Mouse (Mus musculus) midbrain, embryonic 10.5 days (tissue): ENCODE measurements around the gene Kctd19. TPM values are rescaled to one million over a fixed set of nuclear protein-coding genes. Genes with fewer than 3 reads are reported as not detected.
A peak's percentile ranks its signal among the peaks of the same experiment; 100 is the strongest.

Experiments
- DNase-seq: peaks from one replicate; pipeline ENCODE4 v3.0.0-alpha.2; 2017; ENCODE audit warnings: low spot score
- H3K27ac ChIP-seq: fragments of 300-500 bp; sonication (generic); replicated peaks from 2 replicates; pipeline ENCODE4 v1.5.1; 2016; ENCODE audit warnings: mild to moderate bottlenecking
- H3K27me3 ChIP-seq: fragments of 300-500 bp; sonication (generic); 2 replicates; pipeline ENCODE4 v1.6.1; 2016; ENCODE audit warnings: low read depth, mild to moderate bottlenecking; ENCODE audit not compliant: poor library complexity, severe bottlenecking
- H3K36me3 ChIP-seq: fragments of 300-500 bp; sonication (generic); 2 replicates; pipeline ENCODE4 v1.6.1; 2016; ENCODE audit warnings: mild to moderate bottlenecking, moderate library complexity
- H3K4me1 ChIP-seq: fragments of 300-500 bp; sonication (generic); 2 replicates; pipeline ENCODE4 v1.6.1; 2016
- H3K4me3 ChIP-seq: fragments of 300-500 bp; sonication (generic); 2 replicates; pipeline ENCODE4 v1.5.1; 2016; ENCODE audit warnings: mild to moderate bottlenecking, moderate library complexity
- H3K9me3 ChIP-seq: fragments of 300-500 bp; sonication (generic); replicated peaks from 2 replicates; pipeline ENCODE4 v1.6.1; 2016; ENCODE audit warnings: mild to moderate bottlenecking
- WGBS: fragments of 180-500 bp; shearing (Covaris S2); methylation state at CpG from one replicate; pipeline ENCODE4 v1.1.7; 2016; 5-methylcytosine and 5-hydroxymethylcytosine counted together
- polyA plus RNA-seq: library from polyadenylated mRNA; unstranded; fragments of >200 nt; fragmentation: Nextera tagmentation; extraction: Ambion mirVana; gene quantifications from 2 replicates; pipeline ENCODE4 v1.2.1, GENCODE M21; 2016

The Kctd19 gene
- polyA plus RNA-seq, 1 experiment from 2014 or later, result 0.07 TPM

- H3K36me3 ChIP-seq, result no peaks in the 10 kb centered on the region
- DNase-seq, result no peak
- peaks cover 5% of the 10 kb centered on the region for H3K4me1 ChIP-seq
- no peak overlapping the region for H3K27ac ChIP-seq
- no peaks in the 10 kb centered on the region for H3K9me3 ChIP-seq
- 69% methylated on average over 7 of the region's 7 CpGs for WGBS
- peaks cover 13% of the 10 kb centered on the region for H3K27me3 ChIP-seq
- H3K4me3 ChIP-seq, result no peak overlapping the region
These were observed 5.0 kb downstream of the Kctd19 start for GRCm38 (mm10) chr8:105408331-105408730.

- no peak overlapping the region for H3K4me3 ChIP-seq
- no peaks in the 10 kb centered on the region for H3K9me3 ChIP-seq
- H3K27me3 ChIP-seq, result no peaks in the 10 kb centered on the region; the same call in 1 of the 2 replicates
- peaks cover 6% of the 10 kb centered on the region for H3K4me1 ChIP-seq
- no peak overlapping the region for H3K27ac ChIP-seq
- 83% methylated on average over 10 of the region's 10 CpGs for WGBS
- H3K36me3 ChIP-seq, result no peaks in the 10 kb centered on the region
- DNase-seq, result no peak
These were observed 6.9 kb downstream of the Kctd19 start for GRCm38 (mm10) chr8:105406416-105406815.

GRCm38 (mm10) chr8:105404496-105404895, 8.8 kb downstream of the Kctd19 start:
- Histone ChIP-seq H3K9me3 (no peaks in the 10 kb centered on the region; the same call in 1 of the 2 replicates), H3K4me3 (no peak overlapping the region), H3K4me1 (peaks cover 14% of the 10 kb centered on the region), H3K27me3 (no peaks in the 10 kb centered on the region), H3K36me3 (no peaks in the 10 kb centered on the region), H3K27ac (no peak overlapping the region)
- DNase-seq, result no peak
- 46% methylated on average over 1 of the region's 1 CpGs for WGBS

GRCm38 (mm10) chr8:105403467-105403866, 9.8 kb downstream of the Kctd19 start:
- H3K4me1 ChIP-seq, result peaks cover 14% of the 10 kb centered on the region
- no peak overlapping the region for H3K27ac ChIP-seq
- H3K4me3 ChIP-seq, result no peak overlapping the region
- no peaks in the 10 kb centered on the region for H3K36me3 ChIP-seq
- no peaks in the 10 kb centered on the region; the same call in 1 of the 2 replicates for H3K9me3 ChIP-seq
- no peak for DNase-seq
- WGBS, result 89% methylated on average over 8 of the region's 8 CpGs
- H3K27me3 ChIP-seq, result no peaks in the 10 kb centered on the region

GRCm38 (mm10) chr8:105400016-105400415, 13.3 kb downstream of the Kctd19 start:
- DNase-seq, result no peak
- no peaks in the 10 kb centered on the region for H3K36me3 ChIP-seq
- no peaks in the 10 kb centered on the region for H3K27me3 ChIP-seq
- no peak overlapping the region for H3K27ac ChIP-seq
- H3K9me3 ChIP-seq, result no peaks in the 10 kb centered on the region; the same call in 1 of the 2 replicates
- peaks cover 14% of the 10 kb centered on the region for H3K4me1 ChIP-seq
- WGBS, result 92% methylated on average over 5 of the region's 5 CpGs
- H3K4me3 ChIP-seq, result no peak overlapping the region

GRCm38 (mm10) chr8:105397747-105398146, 15.6 kb downstream of the Kctd19 start:
- Histone ChIP-seq H3K4me1 (peaks cover 14% of the 10 kb centered on the region), H3K9me3 (no peaks in the 10 kb centered on the region; the same call in 1 of the 2 replicates), H3K4me3 (no peak overlapping the region), H3K27me3 (no peaks in the 10 kb centered on the region), H3K36me3 (no peaks in the 10 kb centered on the region), H3K27ac (no peak overlapping the region)
- no peak for DNase-seq
- 49% methylated on average over 3 of the region's 3 CpGs for WGBS

GRCm38 (mm10) chr8:105393915-105394314, 19.4 kb downstream of the Kctd19 start:
- Histone ChIP-seq H3K4me3 (no peak overlapping the region), H3K27me3 (no peaks in the 10 kb centered on the region), H3K4me1 (no peaks in the 10 kb centered on the region), H3K9me3 (no peaks in the 10 kb centered on the region), H3K36me3 (no peaks in the 10 kb centered on the region), H3K27ac (no peak overlapping the region)
- DNase-seq, result no peak
- 77% methylated on average over 7 of the region's 7 CpGs for WGBS

GRCm38 (mm10) chr8:105393089-105393787, 20.1 kb downstream of the Kctd19 start:
- no peaks in the 10 kb centered on the region for H3K36me3 ChIP-seq
- H3K9me3 ChIP-seq, result no peaks in the 10 kb centered on the region
- H3K27me3 ChIP-seq, result no peaks in the 10 kb centered on the region
- H3K27ac ChIP-seq, result no peak overlapping the region
- WGBS, result 92% methylated on average over 12 of the region's 12 CpGs
- no peak overlapping the region for H3K4me3 ChIP-seq
- H3K4me1 ChIP-seq, result no peaks in the 10 kb centered on the region
- DNase-seq, result no peak

- Histone ChIP-seq H3K4me3 (no peak overlapping the region), H3K27ac (no peak overlapping the region), H3K27me3 (no peaks in the 10 kb centered on the region), H3K4me1 (no peaks in the 10 kb centered on the region; the same call in 1 of the 2 replicates), H3K36me3 (no peaks in the 10 kb centered on the region), H3K9me3 (no peaks in the 10 kb centered on the region)
- DNase-seq, result no peak
- 87% methylated on average over 6 of the region's 6 CpGs for WGBS
These were observed 24.2 kb downstream of the Kctd19 start for GRCm38 (mm10) chr8:105389096-105389495.

- DNase-seq, result no peak
- 73% methylated on average over 1 of the region's 1 CpGs for WGBS
- no peak overlapping the region for H3K27ac ChIP-seq
- H3K36me3 ChIP-seq, result no peaks in the 10 kb centered on the region
- no peak overlapping the region for H3K4me3 ChIP-seq
- H3K9me3 ChIP-seq, result no peaks in the 10 kb centered on the region
- no peaks in the 10 kb centered on the region; the same call in 1 of the 2 replicates for H3K4me1 ChIP-seq
- no peaks in the 10 kb centered on the region for H3K27me3 ChIP-seq
These were observed 26.2 kb downstream of the Kctd19 start for GRCm38 (mm10) chr8:105387151-105387550.

GRCm38 (mm10) chr8:105384070-105384469, 29.2 kb downstream of the Kctd19 start:
- no peak for DNase-seq
- no peak overlapping the region for H3K4me3 ChIP-seq
- H3K36me3 ChIP-seq, result no peaks in the 10 kb centered on the region
- H3K27ac ChIP-seq, result no peak overlapping the region
- no peaks in the 10 kb centered on the region; the same call in 1 of the 2 replicates for H3K4me1 ChIP-seq
- H3K9me3 ChIP-seq, result no peaks in the 10 kb centered on the region
- no peaks in the 10 kb centered on the region for H3K27me3 ChIP-seq
- WGBS, result 92% methylated on average over 2 of the region's 2 CpGs

GRCm38 (mm10) chr8:105380308-105380707, 33.0 kb downstream of the Kctd19 start:
- Histone ChIP-seq H3K36me3 (no peaks in the 10 kb centered on the region), H3K27me3 (no peaks in the 10 kb centered on the region), H3K9me3 (peaks cover under 1% of the 10 kb centered on the region; the same call in 1 of the 2 replicates), H3K4me1 (peaks cover 5% of the 10 kb centered on the region; the same call in 1 of the 2 replicates), H3K4me3 (no peak overlapping the region), H3K27ac (0 out of 2 replicates have a peak overlapping the region, but pooled peaks have one; percentile 6)
- no peak for DNase-seq
- WGBS, result 87% methylated on average over 12 of the region's 12 CpGs

- DNase-seq, result no peak
- Histone ChIP-seq H3K27ac (no peak overlapping the region), H3K36me3 (no peaks in the 10 kb centered on the region), H3K27me3 (peaks cover 9% of the 10 kb centered on the region; the same call in 1 of the 2 replicates), H3K4me3 (no peak overlapping the region), H3K9me3 (peaks cover 10% of the 10 kb centered on the region; the same call in 1 of the 2 replicates), H3K4me1 (peaks cover 15% of the 10 kb centered on the region)
- 85% methylated on average over 19 of the region's 19 CpGs for WGBS
These were observed 34.6 kb downstream of the Kctd19 start for GRCm38 (mm10) chr8:105378673-105379072.
